Mouse (Mus musculus) heart, adult 11 months (tissue): Measurements from ENCODE around the gene Atp2a3.
A peak's percentile ranks its signal among the peaks of the same experiment; 100 is the strongest.

Source experiments
- DNase-seq: peaks from one replicate; pipeline ENCODE4 v3.0.0; 2022

Atp2a3 gene

DNA sequence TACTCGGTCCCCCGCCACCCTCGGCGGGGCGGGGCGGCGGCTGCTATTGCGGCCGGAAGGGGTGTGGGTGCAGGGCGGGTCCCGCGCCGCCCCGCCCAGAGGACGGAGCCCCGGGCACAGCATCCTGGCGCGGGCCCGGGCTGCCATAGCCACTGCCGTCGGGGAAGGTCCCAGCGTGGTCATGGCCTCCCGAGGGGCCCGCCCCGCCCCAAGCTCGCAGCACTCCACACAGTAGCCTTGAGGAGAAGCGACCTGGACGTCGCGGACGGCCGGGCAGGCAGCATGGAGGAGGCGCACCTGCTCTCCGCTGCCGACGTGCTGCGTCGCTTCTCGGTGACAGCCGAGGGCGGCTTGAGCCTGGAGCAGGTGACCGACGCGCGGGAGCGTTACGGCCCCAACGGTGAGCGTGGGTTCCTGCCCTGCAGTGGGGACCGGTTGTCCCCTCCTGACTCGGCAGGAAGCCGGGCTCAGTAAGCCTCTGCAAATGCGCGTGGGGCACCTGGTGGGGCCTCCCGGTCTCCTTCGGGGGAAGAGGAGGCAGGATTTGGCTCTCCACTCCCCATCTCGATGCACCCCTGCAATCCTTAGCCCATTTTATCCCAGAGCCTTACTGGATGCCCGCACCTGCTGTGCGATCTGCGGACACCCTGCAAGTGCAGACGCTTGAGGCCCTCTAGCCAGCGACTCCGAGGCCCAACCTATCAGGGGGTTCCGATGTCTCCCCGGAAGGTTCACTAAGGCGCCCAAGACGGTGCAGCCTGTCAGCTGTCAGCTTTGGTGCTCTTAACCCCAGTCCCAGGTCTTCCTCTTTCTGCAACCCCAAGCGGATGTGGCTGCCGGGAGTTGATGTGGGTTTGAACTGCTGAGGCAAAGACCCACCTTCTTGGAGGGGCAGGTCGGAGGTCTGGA lies at the start of gene Atp2a3:
TSS of gene Atp2a3 (plus strand) at position 98 of the 909 bp plus-strand sequence.
- peak; percentile 96 for DNase-seq

GRCm38 (mm10) chr11:72917299-72917996 lies 43.5 kb upstream of the Atp2a3 start:
- DNase-seq = no peak

GRCm38 (mm10) chr11:72923116-72923515 lies 37.9 kb upstream of the Atp2a3 start:
- DNase-seq = no peak

DNA sequence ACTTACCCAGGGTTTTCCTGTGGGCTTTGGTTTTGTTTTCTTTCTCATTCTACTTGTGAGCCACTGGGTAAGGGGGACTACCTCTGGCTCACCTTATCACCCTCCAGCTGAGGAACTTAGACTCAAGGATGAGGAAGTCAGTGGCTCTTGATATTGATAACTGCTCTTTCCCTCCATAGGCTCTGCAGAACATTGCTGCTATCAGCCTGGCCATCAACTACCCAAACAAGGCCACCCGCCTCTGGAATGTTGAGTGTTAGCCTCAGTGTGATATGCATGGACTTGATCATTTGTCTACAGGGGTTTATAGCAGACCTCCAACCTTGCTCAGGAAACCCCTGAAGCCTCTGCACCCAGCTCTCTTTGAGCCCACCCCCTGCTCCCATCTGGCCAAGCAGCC lies 36.5 kb upstream of the Atp2a3 start:
- no peak for DNase-seq

DNA sequence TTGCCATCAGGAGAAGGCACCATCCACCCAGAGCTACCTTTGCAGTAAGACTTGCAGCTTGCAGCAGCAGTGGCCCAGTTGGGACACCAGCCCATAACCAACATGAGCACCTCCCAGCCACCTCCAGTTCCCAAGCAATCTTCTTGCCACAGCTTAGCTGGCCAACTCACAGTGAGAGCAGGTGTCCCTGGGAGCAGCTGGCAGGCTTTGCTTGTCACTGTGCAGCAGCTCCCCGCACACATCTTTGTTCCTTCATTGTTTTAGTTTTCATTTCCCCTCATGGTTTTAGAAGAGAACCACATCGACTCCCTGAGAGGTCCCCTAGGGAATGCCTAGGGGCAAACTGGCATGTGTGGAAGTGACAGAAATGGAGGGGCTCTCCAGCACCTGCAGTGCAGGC lies 35.9 kb upstream of the Atp2a3 start:
- DNase-seq = no peak

- peak; percentile 97 for DNase-seq
Measured at GRCm38 (mm10) chr11:72926226-72926890, 34.6 kb upstream of the Atp2a3 start.

DNA sequence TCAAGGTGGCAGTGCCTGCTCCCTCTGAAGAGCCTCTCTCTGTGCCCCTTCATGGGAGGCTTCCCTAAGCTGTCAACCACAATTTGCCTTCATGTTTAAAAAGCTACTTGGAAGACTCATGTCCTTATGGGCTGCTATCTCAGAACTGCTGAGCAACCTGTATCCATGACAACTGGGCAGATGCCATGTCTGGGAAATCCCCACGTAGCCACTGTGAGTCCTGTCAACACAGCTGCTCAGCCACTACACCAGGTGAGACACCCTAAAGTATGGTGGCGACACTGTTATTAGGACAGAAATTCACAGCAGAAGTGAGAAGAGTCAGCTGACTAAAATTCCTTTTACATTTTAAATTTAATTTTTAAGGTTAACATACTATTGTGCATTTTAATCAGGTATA lies 32.5 kb upstream of the Atp2a3 start:
- DNase-seq = no peak

- peak; percentile 93 for DNase-seq
Measured at GRCm38 (mm10) chr11:72940208-72941143, 20.5 kb upstream of the Atp2a3 start.

DNA sequence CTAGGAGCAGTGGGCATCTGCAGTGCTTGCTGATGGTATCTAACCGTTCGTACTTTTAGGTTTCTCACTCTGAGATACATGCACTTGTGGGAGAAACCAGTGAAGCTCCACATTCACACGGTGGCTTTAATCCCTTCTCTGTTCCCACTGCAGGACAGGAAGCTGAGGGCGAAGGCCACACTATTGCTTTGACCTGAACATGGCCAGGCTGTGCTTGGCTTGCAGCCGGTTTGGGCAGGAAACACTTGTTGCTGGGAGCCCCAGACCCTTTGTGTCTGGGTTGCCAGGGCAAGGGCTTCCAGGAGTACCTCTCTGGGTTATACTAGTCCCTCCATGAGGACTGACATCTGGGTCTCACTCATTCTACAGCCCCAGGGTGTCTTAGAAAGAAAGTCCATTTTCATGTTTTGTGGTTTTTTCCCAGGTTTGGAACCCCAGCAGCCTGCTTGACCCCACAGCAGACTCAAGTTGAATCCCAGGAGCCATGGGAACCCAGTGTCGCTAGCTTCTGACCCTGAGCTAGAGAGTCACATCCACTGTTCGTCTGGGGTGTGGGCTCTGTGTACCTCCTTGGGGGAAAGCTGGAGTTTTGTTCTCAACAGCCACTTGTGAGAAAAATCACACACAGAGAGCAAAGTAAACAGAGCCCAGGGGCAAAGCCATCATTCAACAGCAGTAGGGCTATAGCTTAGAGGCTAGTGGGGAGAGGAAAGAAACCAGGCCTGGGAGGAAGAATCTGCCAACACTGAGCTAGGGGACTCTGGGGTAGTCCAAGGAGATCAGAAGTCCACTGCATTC lies 15.8 kb upstream of the Atp2a3 start:
- DNase-seq = peak; percentile 96

DNA sequence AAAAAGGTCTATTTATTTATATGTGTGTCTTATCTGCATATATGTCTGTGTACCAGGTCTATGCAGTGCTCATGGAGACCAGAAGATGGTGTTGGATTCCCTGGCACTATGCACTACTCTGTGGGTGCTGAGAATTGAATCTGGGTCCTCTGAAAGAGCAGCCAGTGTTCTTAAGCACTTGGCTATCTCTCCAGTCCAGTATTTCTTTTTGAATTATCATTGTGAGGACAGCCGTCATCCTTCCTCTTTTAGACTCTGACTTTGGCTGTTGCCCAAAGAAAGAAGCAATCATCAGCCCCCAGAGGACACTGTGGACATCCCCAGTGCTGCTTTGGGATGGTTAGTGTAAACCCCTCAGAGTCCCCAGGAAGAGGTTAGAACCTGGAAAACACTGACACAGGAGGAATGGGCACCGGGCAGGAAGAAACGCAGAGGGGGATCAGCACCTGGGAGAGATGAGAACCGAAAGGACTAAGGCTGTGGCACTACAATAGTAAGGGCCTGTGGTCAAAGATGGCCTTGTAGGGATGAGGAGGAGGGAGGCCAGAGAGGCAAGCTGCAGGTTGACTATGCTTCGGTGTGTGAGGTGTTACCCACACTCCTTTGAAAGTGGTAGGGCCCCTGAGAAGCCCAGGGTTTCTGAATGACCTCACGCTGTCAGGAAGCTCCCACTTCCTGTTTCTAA lies 15.0 kb upstream of the Atp2a3 start:
- peak; percentile 97 for DNase-seq

GRCm38 (mm10) chr11:72946560-72947119 lies 14.3 kb upstream of the Atp2a3 start:
- no peak for DNase-seq

- DNase-seq = no peak
Measured at GRCm38 (mm10) chr11:72947840-72948239, 13.1 kb upstream of the Atp2a3 start.

DNA sequence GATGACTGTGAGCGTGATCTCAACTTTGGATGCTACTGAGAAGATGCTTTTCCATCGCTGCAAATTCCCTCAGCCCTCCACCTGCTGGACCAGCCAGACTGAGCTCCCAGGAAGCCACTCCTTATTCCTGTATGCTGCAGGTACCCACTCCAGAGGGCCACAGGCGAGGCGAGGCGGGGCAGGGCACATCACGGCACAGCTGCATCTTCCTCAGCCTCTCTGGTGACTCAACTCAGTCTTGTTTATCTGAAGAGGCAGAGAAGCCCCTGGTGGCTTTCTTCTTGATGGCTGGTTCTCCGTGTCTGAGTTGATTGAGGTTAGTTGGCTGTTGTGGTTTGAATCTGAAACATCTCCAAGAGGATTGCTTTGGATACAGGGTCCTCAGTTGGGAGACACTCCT lies 12.7 kb upstream of the Atp2a3 start:
- no peak for DNase-seq

- DNase-seq = peak; percentile 93
Measured at GRCm38 (mm10) chr11:72951137-72952000, 9.6 kb upstream of the Atp2a3 start.

GRCm38 (mm10) chr11:72952226-72952625 lies 8.7 kb upstream of the Atp2a3 start:
- DNase-seq = peak; percentile 99

GRCm38 (mm10) chr11:72952697-72953096 lies 8.3 kb upstream of the Atp2a3 start:
- no peak for DNase-seq

- DNase-seq = no peak
Measured at GRCm38 (mm10) chr11:72953116-72953439, 7.9 kb upstream of the Atp2a3 start.

GRCm38 (mm10) chr11:72953440-72954151 lies 7.4 kb upstream of the Atp2a3 start:
- DNase-seq = peak; percentile 99

- DNase-seq = no peak
Measured at GRCm38 (mm10) chr11:72954216-72954615, 6.8 kb upstream of the Atp2a3 start.
